In the genomic region with DNA sequence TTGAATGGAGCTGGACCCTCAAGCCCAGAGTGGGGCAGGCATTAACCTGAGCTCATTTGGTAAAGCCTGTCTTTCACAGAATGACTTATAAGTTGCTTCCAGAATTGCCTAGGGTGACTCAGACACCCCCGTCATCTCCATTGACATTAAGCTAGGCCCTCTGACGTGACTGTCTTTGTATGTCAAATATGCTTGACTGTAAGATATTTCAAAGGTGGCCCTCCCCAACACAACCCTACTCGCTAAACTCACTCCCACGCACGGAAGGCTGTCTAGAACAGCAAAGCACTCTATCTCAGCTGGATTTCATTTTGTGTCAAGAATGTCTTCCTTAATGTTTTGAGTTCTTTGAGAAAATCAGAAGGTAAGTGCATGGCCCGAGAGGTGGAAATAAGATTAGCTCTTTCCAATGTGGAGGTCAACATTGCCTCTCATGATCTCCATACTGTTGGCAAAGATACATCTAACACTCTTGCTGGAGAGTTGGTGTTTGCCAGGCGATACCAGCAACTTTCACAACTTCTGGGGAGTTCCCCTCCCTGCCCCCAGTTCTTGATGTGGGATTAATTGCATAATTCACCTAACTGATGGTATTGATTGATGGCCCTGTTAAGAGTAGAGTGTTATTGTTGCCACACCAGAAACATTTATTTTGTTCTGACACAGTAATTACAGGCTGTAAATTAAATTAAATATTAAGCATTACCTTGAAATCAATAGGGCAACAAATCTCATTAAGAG, we compare ENCODE assay signal across 28 mouse cellular contexts.
DNase-seq lines count a peak whose midpoint lies in the region; ATAC-seq and TF ChIP-seq lines count a peak whose summit lies in the region.
"Had no signal": no experiment of that assay in that cellular context is flagged by ENCODE, and none has a peak within 500 bp of the region (broad histone marks: within the 10 kb centered on the region; RNA-seq: fewer than 3 reads in every experiment).

No protein-coding gene starts in this region.

- H3K9ac ChIP-seq in intestine, postnatal 0 days (ENCODE audit: low read depth, low read length) = no peak overlapping the region
- H3K9ac ChIP-seq: embryonic facial prominence, embryonic 12.5 days; forebrain, embryonic 12.5 days; forebrain, postnatal 0 days; heart, embryonic 15.5 days; kidney, embryonic 15.5 days; limb, embryonic 13.5 days; liver, embryonic 14.5 days; lung, embryonic 14.5 days; midbrain, embryonic 13.5 days; stomach, embryonic 15.5 days had no signal

- ATAC-seq in inflammation-experienced regulatory T-cells, adult 6 months = peak; percentile 71
- ATAC-seq in intestine, postnatal 0 days = no peak
- ATAC-seq: forebrain, postnatal 0 days; hindbrain, embryonic 16.5 days; intestine, embryonic 16.5 days; midbrain, embryonic 13.5 days had no signal

- H3K27ac ChIP-seq in intestine, postnatal 0 days (ENCODE audit: low read depth, low read length) = no peak overlapping the region
- H3K27ac ChIP-seq: forebrain, embryonic 12.5 days; heart, embryonic 10.5 days; heart, embryonic 15.5 days; limb, embryonic 13.5 days; liver, embryonic 14.5 days; midbrain, embryonic 13.5 days had no signal

- no peaks in the 10 kb centered on the region for H3K9me3 ChIP-seq in intestine, postnatal 0 days (ENCODE audit: control insufficient read depth)
- H3K9me3 ChIP-seq: embryonic facial prominence, embryonic 12.5 days; forebrain, embryonic 12.5 days; heart, embryonic 10.5 days; heart, embryonic 15.5 days; kidney, embryonic 15.5 days; limb, embryonic 13.5 days; midbrain, embryonic 13.5 days; stomach, embryonic 15.5 days had no signal

- no peaks in the 10 kb centered on the region for H3K4me1 ChIP-seq in intestine, postnatal 0 days (replicated peaks; ENCODE audit: control insufficient read depth, insufficient read depth, low read length)
- H3K4me1 ChIP-seq: forebrain, embryonic 12.5 days; midbrain, embryonic 13.5 days had no signal

- peaks cover 50% of the 10 kb centered on the region for H3K36me3 ChIP-seq in intestine, postnatal 0 days (ENCODE audit: control insufficient read depth, insufficient read depth)
- H3K36me3 ChIP-seq: forebrain, embryonic 12.5 days; midbrain, embryonic 13.5 days had no signal

- H3K27me3 ChIP-seq in intestine, postnatal 0 days (replicated peaks; ENCODE audit: control insufficient read depth, insufficient read depth, low read length) = no peaks in the 10 kb centered on the region
- H3K27me3 ChIP-seq: embryonic facial prominence, embryonic 12.5 days; forebrain, embryonic 12.5 days; heart, embryonic 15.5 days; kidney, embryonic 15.5 days; limb, embryonic 13.5 days; midbrain, embryonic 13.5 days; stomach, embryonic 15.5 days had no signal

- peak; percentile 36 for DNase-seq in adrenal gland, adult 2 months
- no peak for DNase-seq in adrenal gland, postnatal 10 days
- peak; percentile 79 for DNase-seq in CD4-positive helper T cell, adult 2 months (ENCODE audit: low read depth, low spot score)
- peak; percentile 58 for DNase-seq in brain, adult 2 months (ENCODE audit: low read depth, low spot score)
- no peak for DNase-seq in ovary, adult 18-20 months (ENCODE audit: low spot score)
- DNase-seq in thymus, adult 18-20 months = no peak
- DNase-seq: cerebellum, adult 11 months; cerebellum, adult 9-11 months; forebrain, postnatal 0 days; gastrocnemius, postnatal 14 days; retina, postnatal 1 day; right cerebral cortex, postnatal 25 days had no signal

- no peak for TF ChIP-seq CTCF in intestine, postnatal 0 days (IDR thresholded peaks at IDR 0.05; ENCODE audit: low read depth)

- WGBS in intestine, postnatal 0 days = 91% methylated on average over 7 of the region's 7 CpGs

- H3K4me3 ChIP-seq in intestine, postnatal 0 days (ENCODE audit: low read depth, low read length) = no peak overlapping the region
- H3K4me3 ChIP-seq: embryonic facial prominence, embryonic 12.5 days; erythroblast, embryonic 14.5 days; forebrain, embryonic 12.5 days; heart, embryonic 10.5 days; heart, embryonic 15.5 days; kidney, embryonic 15.5 days; layer of hippocampus, adult 2 months; limb, embryonic 13.5 days; midbrain, embryonic 13.5 days; stomach, embryonic 15.5 days had no signal

- H3K4me2 ChIP-seq in intestine, postnatal 0 days (replicated peaks; ENCODE audit: low read depth) = no peak overlapping the region
- H3K4me2 ChIP-seq: embryonic facial prominence, embryonic 12.5 days; forebrain, embryonic 12.5 days; heart, embryonic 15.5 days; kidney, embryonic 15.5 days; limb, embryonic 13.5 days; lung, embryonic 14.5 days; midbrain, embryonic 13.5 days; stomach, embryonic 15.5 days had no signal

Comparison
In these comparisons a context has a peak if more than half of its experiments do, and no peak if none do; other contexts are left out.
1. DNase-seq: peak in adrenal gland, adult 2 months (single experiment), CD4-positive helper T cell, adult 2 months (single experiment) and brain, adult 2 months (single experiment); none in adrenal gland, postnatal 10 days (single experiment), ovary, adult 18-20 months (single experiment) and thymus, adult 18-20 months (0 of 2).